Mouse (Mus musculus): ENCODE results near the gene Gga1. TPM values are rescaled to one million over a fixed set of nuclear protein-coding genes. Genes with fewer than 3 reads are reported as not detected.

Gga1 gene
- polyA plus RNA-seq (2012; rRNA removed) = 109 and 116 TPM in 2 replicates

GRCm38 (mm10) chr15:78876991-78877809 is at the start of gene Gga1:
Gene Gga1, plus strand, starts transcription at chr15:78877190.

DNA sequence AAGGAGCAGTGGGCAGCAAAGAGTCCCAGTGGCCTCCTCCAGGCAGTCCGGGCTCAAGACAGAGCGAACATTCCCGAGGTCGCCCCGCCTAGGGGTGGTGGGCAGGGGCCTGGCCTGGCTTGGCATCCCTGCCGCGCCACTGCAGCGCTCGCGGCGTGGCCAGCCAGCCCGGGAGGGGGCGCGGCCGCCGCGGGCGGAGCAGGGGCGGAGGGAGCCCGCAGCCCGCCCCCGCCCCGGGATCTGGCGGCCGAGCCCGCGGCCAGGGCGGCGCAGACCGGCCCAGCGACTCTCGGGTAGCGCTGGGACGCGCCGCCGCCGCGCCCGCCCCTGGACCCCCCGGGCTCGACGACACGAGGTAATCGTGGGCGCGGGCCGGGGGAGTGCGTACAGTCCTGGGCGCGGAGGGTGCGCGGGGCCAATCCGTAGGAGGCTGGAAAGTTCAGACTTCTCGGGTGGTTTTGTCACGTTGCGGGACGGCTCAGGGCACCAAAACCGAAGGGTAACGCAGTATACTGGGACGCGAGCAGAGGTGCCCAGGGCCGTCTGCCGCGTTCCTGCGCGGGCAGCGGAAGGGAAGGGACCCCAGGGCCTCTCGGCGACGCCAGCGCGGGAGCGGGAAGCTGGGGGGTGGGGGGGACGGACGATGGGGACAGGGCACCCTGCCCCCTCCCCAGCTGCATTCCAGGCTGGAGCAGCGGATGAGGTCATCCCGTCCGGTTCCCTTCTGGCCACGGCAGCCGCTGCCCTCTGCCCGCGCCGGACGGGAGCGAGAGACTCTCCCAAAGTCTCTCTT is 34.4 kb upstream of the Gga1 start, which contains the start of gene Cdc42ep1:
TSS of gene Cdc42ep1 (plus strand) at position 254 of the 793 bp plus-strand sequence.

DNA sequence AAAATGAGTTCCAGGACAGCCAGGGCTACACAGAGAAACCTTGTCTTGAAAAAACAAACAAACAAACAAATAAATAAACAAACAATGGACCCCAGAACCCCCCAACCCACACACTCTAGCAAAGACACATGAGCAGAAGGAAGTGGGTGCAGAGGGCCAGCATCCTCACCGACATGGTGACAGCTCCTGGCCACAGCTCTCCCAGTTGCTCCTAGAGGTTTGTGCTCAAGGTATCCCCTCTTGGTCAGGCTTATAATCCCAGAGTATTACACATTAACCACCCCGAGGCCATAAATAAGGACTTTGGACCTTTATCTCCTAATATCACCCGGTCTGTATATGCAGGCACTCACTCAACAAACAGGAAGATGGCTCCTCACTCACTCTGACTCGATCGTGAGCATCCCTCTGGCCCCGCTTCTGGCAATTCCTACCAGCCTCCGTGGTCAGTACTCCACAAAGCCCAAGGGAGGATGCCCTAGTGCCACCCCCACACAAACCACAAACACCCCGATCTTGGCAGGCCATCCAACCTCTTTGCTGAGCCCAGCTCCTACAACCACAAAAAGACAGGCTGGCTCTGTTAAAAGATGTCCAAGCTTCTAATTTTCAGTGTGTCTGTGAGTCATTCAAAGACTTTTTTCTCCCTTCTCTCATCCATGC is 21.6 kb upstream of the Gga1 start, which contains the start of gene Lgals2:
TSS of gene Lgals2 (minus strand) at position 227 of the 663 bp plus-strand sequence.

GRCm38 (mm10) chr15:78899409-78899739 is 22.4 kb downstream of the Gga1 start, which contains the start of gene Gm49510:
Gene Gm49510, plus strand, starts transcription at chr15:78899667.

DNA sequence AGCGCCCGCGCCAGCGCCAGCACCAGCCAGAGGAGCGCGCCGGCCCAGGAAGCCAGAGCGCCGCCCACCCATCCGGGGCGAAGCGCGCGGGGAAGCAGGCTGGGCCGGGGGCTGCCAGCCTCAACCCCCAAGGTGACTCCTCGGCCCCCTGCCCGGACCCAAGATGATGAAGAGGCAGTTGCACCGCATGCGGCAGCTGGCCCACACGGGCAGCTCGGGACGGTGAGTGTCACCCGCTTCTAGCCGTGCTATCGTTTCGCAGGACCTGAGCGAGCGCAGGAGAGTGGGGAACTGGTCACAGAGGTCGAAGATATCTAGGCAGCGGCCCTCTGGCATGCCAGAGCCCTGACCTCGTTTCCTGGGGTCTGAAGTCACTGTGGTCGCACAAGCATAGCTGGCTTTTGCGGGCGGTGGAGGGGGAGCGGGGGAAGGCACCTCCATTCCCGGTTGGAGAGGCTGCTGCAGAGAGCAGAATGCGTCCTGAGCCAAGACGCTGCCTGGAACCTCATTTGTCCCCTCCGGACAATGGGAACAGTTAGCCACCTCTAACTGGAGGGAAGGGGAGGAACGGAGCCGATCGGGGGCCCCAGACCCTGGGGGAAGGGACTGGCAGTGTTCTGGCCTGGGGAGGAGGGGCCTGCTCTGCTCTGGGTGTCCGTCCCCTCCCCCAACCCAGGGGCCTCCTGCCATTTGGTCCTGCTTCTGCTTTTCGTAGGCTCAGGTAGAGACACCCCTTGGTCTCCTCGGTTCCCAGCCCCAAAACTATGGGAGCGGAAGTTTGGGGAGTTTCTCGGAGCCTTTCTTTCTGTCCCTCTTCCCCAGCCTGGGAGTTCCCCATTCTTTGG is 23.0 kb downstream of the Gga1 start, which contains the start of gene Sh3bp1:
TSS of gene Sh3bp1 (plus strand) at position 29 of the 845 bp plus-strand sequence.

GRCm38 (mm10) chr15:78913632-78914090 is 36.7 kb downstream of the Gga1 start, which contains the start of gene Pdxp:
Gene Pdxp, plus strand, starts transcription at chr15:78913919.

DNA sequence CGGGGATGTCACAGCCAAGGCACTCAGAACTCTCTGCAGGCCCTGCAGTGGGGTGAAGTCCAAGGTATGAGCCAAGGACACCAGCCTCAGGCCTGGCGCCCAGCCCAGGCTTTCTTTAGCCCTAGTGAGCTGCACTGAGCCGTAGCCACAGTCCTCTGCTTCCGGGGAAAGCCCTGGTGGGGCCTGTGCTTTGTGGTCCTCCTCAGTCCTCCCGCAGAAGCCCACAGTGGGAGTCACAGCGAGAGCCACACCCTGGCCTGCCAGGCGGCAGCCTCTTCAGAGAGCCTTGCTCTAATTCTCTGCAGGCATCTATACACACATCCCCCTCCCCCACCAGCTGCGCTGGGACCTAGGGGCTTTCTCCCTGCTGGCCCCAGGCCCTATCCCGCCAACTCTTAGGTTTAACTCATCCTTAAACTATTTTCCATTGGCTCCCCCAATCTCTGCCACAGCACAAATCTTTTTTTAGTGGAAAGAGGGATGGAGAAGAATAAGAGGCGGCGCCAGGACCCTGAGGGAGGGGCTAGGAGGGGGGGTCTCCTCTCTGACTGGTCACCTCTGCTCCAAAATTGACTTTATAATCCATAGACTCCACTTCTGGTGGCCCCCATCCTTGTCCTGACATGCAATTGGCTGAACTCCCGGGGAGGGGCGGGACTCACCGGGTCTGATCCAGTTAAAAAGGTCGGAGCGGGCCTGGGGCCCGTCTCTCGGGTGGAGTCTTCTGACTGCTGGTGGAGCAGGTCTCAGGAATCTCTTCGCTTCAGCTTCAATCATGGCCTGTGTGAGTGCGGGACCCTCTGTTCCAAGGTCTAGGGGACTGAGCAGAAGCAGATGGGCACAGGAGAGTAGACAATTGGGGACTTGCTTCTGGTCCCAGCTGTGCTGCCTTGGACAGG is 49.3 kb downstream of the Gga1 start, which contains the start of gene Lgals1:
TSS of gene Lgals1 (plus strand) at position 705 of the 899 bp plus-strand sequence.

DNA sequence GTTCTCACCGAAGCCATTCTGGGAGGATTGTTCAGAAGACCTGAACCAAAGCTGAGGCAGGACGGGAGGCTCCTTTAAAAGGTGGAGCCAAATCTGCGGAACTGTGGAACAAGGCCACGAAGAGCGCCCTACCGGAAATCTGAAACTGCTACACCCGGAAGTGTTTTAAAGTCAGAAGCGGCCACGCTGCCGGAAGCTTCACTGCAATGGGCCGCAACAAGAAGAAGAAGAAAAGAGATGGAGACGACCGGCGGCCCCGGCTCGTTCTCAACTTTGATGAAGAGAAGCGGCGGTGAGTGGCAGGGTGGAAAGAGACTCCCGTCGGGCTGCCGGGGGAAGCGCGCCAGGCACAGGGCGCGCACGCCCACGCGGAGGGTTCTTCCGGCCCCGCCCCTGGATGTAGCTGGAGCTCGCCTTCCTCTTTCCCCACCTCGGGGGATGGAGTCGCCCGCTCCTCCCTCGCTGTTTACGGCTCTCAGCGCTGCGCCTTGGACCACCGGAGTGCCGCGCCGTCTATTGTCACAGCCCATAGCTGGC is 57.9 kb downstream of the Gga1 start, which contains the start of gene Nol12:
TSS of gene Nol12 (plus strand) at position 150 of the 537 bp plus-strand sequence.

Other genes with a start within 250 kb of the Gga1 start
- gene Elfn2, start 158.4 kb upstream of the Gga1 start, polyA plus RNA-seq (2012; rRNA removed) = 2.5 and 2.7 TPM in 2 replicates
- 7.6 and 8.6 TPM in 2 replicates for gene Mfng, start 103.7 kb upstream of the Gga1 start, polyA plus RNA-seq (2012; rRNA removed)
- 45.0 and 60.9 TPM in 2 replicates for gene Card10, start 74.1 kb upstream of the Gga1 start, polyA plus RNA-seq (2012; rRNA removed)
- 54.3 and 54.8 TPM in 2 replicates for gene Cdc42ep1, start 34.6 kb upstream of the Gga1 start, polyA plus RNA-seq (2012; rRNA removed)
- 1.9 and 6.0 TPM in 2 replicates for gene Lgals2, start 21.7 kb upstream of the Gga1 start, polyA plus RNA-seq (2012; rRNA removed)
- gene Gm49510, start 22.5 kb downstream of the Gga1 start, polyA plus RNA-seq (2012; rRNA removed) = 0.06 TPM in 1 of 2 replicates, not detected in the other
- 42.6 and 48.1 TPM in 2 replicates for gene Sh3bp1, start 22.6 kb downstream of the Gga1 start, polyA plus RNA-seq (2012; rRNA removed)
- 5.3 and 6.6 TPM in 2 replicates for gene Pdxp, start 36.7 kb downstream of the Gga1 start, polyA plus RNA-seq (2012; rRNA removed)
- 219 and 244 TPM in 2 replicates for gene Lgals1, start 49.5 kb downstream of the Gga1 start, polyA plus RNA-seq (2012; rRNA removed)
- 15.3 and 19.0 TPM in 2 replicates for gene Nol12, start 57.7 kb downstream of the Gga1 start, polyA plus RNA-seq (2012; rRNA removed)
- 68.7 and 72.3 TPM in 2 replicates for gene Triobp, start 70.5 kb downstream of the Gga1 start, polyA plus RNA-seq (2012; rRNA removed)
- 248 and 259 TPM in 2 replicates for gene H1f0, start 151.3 kb downstream of the Gga1 start, polyA plus RNA-seq (2012; rRNA removed)
- 1.4 and 1.6 TPM in 2 replicates for gene Galr3, start 164.7 kb downstream of the Gga1 start, polyA plus RNA-seq (2012; rRNA removed)
- 64.5 and 65.7 TPM in 2 replicates for gene Ankrd54, start 185.7 kb downstream of the Gga1 start, polyA plus RNA-seq (2012; rRNA removed)
- 132 and 153 TPM in 2 replicates for gene Eif3l, start 198.0 kb downstream of the Gga1 start, polyA plus RNA-seq (2012; rRNA removed)
- gene Micall1, start 231.7 kb downstream of the Gga1 start, polyA plus RNA-seq (2012; rRNA removed) = 22.2 and 23.4 TPM in 2 replicates